Mouse (Mus musculus) liver, adult (tissue): Measurements from ENCODE around the gene Atp2a3.

ENCODE experiments used
- GATA4 ChIP-seq: IDR thresholded peaks from 2 replicates; pipeline ENCODE4 v1.6.1; 2014; ENCODE audit warnings: mild to moderate bottlenecking, low read length; ENCODE audit not compliant: insufficient replicate concordance

The Atp2a3 gene

GRCm38 (mm10) chr11:73009531-73010274, 48.7 kb downstream of the Atp2a3 start:
- TF ChIP-seq GATA4 = no peak

GRCm38 (mm10) chr11:73013981-73014380, 53.0 kb downstream of the Atp2a3 start:
- peak; percentile 64; the same call in 1 of the 2 replicates for TF ChIP-seq GATA4

GRCm38 (mm10) chr11:73014831-73015344, 53.9 kb downstream of the Atp2a3 start:
- TF ChIP-seq GATA4 = no peak

- no peak for TF ChIP-seq GATA4
Observed at GRCm38 (mm10) chr11:73015391-73016102, 54.6 kb downstream of the Atp2a3 start.

- no peak for TF ChIP-seq GATA4
Observed at GRCm38 (mm10) chr11:73016103-73016420, 55.1 kb downstream of the Atp2a3 start.

GRCm38 (mm10) chr11:73018471-73019146, 57.6 kb downstream of the Atp2a3 start, which contains the start of gene Camkk1:
TSS of gene Camkk1 (plus strand) at chr11:73019008.
- no peak; the same call in 1 of the 2 replicates for TF ChIP-seq GATA4

GRCm38 (mm10) chr11:73019147-73019795, 58.3 kb downstream of the Atp2a3 start:
- no peak for TF ChIP-seq GATA4

GRCm38 (mm10) chr11:73020953-73021800, 60.2 kb downstream of the Atp2a3 start:
- TF ChIP-seq GATA4 = no peak

- TF ChIP-seq GATA4 = no peak
Observed at GRCm38 (mm10) chr11:73023099-73023498, 62.1 kb downstream of the Atp2a3 start.

- TF ChIP-seq GATA4 = no peak
Observed at GRCm38 (mm10) chr11:73023827-73024226, 62.9 kb downstream of the Atp2a3 start.

GRCm38 (mm10) chr11:73024236-73024904, 63.4 kb downstream of the Atp2a3 start:
- TF ChIP-seq GATA4 = no peak

GRCm38 (mm10) chr11:73026961-73027360, 66.0 kb downstream of the Atp2a3 start:
- TF ChIP-seq GATA4 = no peak

- TF ChIP-seq GATA4 = no peak
Observed at GRCm38 (mm10) chr11:73030821-73031498, 70.0 kb downstream of the Atp2a3 start.
